Mouse (Mus musculus) T-cell, adult 66 days (primary cell): ENCODE measurements around the gene Hist1h1c. TPM values are rescaled to one million over a fixed set of nuclear protein-coding genes. Genes with fewer than 3 reads are reported as not detected.

ENCODE experiments used
- total RNA-seq, 2 experiments: library from RNA; stranded (reverse); gene quantifications; 3 replicates in 1 of 2; 4 replicates in 1 of 2; pipeline ENCODE4 v1.2.4; 2023

Hist1h1c gene
- total RNA-seq: 100 to 1,000 TPM; 569 to 655 TPM

GRCm38 (mm10) chr13:23738677-23739068 lies at the start of gene Hist1h1c:
Gene Hist1h1c, plus strand, starts transcription at chr13:23738808.

GRCm38 (mm10) chr13:23695514-23695913 lies 43.1 kb upstream of the Hist1h1c start, which contains the start of gene Hist1h1t:
Gene Hist1h1t, plus strand, starts transcription at chr13:23695814.

GRCm38 (mm10) chr13:23698300-23698693 lies 40.3 kb upstream of the Hist1h1c start, which contains the start of gene Hist1h4c:
Gene Hist1h4c, minus strand, starts transcription at chr13:23698454.

GRCm38 (mm10) chr13:23710374-23711089 lies 28.1 kb upstream of the Hist1h1c start, which contains the start of gene Hfe:
Gene Hfe, minus strand, starts transcription at chr13:23710854.

GRCm38 (mm10) chr13:23745381-23746161 lies 7.0 kb downstream of the Hist1h1c start, which contains the start of gene Hist1h3c:
Gene Hist1h3c, minus strand, starts transcription at chr13:23745602.

GRCm38 (mm10) chr13:23746201-23747080 lies 7.8 kb downstream of the Hist1h1c start, which contains the start of gene Hist1h2bb:
Gene Hist1h2bb, plus strand, starts transcription at chr13:23746734.

GRCm38 (mm10) chr13:23750839-23751477 lies 12.3 kb downstream of the Hist1h1c start, which contains the start of gene Hist1h2ab:
Gene Hist1h2ab, plus strand, starts transcription at chr13:23751126.

GRCm38 (mm10) chr13:23752067-23752741 lies 13.6 kb downstream of the Hist1h1c start, which contains the start of gene Hist1h3b:
Gene Hist1h3b, plus strand, starts transcription at chr13:23752267.

GRCm38 (mm10) chr13:23756790-23757189 lies 18.2 kb downstream of the Hist1h1c start, which contains the start of gene Hist1h4b:
Gene Hist1h4b, plus strand, starts transcription at chr13:23757013.

GRCm38 (mm10) chr13:23760972-23761864 lies 22.6 kb downstream of the Hist1h1c start, which contains the start of gene Hist1h4a:
Gene Hist1h4a, minus strand, starts transcription at chr13:23761230.

GRCm38 (mm10) chr13:23761871-23762821 lies 23.5 kb downstream of the Hist1h1c start, which contains the start of gene Hist1h3a:
Gene Hist1h3a, minus strand, starts transcription at chr13:23762386.

GRCm38 (mm10) chr13:23763586-23764323 lies 25.1 kb downstream of the Hist1h1c start, which contains the start of gene Hist1h1a:
Gene Hist1h1a, plus strand, starts transcription at chr13:23763666.

GRCm38 (mm10) chr13:23769613-23770012 lies 31.0 kb downstream of the Hist1h1c start, which contains the start of gene Trim38:
Gene Trim38, plus strand, starts transcription at chr13:23769913.

